Mouse (Mus musculus) 3T3-L1 (cell line): ENCODE data around the gene Pym1.

Experiments used
- DNase-seq: peaks from one replicate; pipeline ENCODE4 v3.0.0-alpha.2; 2015; ENCODE audit warnings: low read depth, low spot score

Pym1 gene

GRCm38 (mm10) chr10:128804271-128805091 lies 56.8 kb downstream of the Pym1 start, which contains the start of gene Tmem198b:
Tmem198b (minus strand) TSS chr10:128804370.
- DNase-seq = peak; percentile 72

GRCm38 (mm10) chr10:128805092-128806000 lies 57.7 kb downstream of the Pym1 start:
- DNase-seq = peak; percentile 96

GRCm38 (mm10) chr10:128806086-128806485 lies 58.4 kb downstream of the Pym1 start:
- no peak for DNase-seq

- DNase-seq = no peak
Measured at GRCm38 (mm10) chr10:128807018-128807417, 59.3 kb downstream of the Pym1 start.
